Mouse (Mus musculus) embryonic facial prominence, embryonic 13.5 days (tissue): ENCODE measurements around the gene Lrg1. TPM values are rescaled to one million over a fixed set of nuclear protein-coding genes. Genes with fewer than 3 reads are reported as not detected.
"Not testable (repeated sequence)": the region's sequence is repeated elsewhere in the genome, so short reads cannot be mapped to it uniquely, and the experiment has no call there.

Experiments used
- ATAC-seq: fragments of 200-750 bp; cut with Nextera tagmentation; 2 replicates; pipeline ENCODE4 v1.8.0; 2017; ENCODE audit warnings: low read depth; ENCODE audit not compliant: insufficient number of reproducible peaks, insufficient read depth, low FRiP score, low TSS enrichment
- H3K27ac ChIP-seq: fragments of 300-500 bp; sonication (generic); 2 replicates; pipeline ENCODE4 v1.5.1; 2015; ENCODE audit warnings: moderate library complexity, mild to moderate bottlenecking, inconsistent platforms
- H3K27me3 ChIP-seq: fragments of 300-500 bp; sonication (generic); 2 replicates; pipeline ENCODE4 v1.6.1; 2015; ENCODE audit warnings: mild to moderate bottlenecking, inconsistent platforms
- H3K36me3 ChIP-seq: fragments of 300-500 bp; sonication (generic); 2 replicates; pipeline ENCODE4 v1.6.1; 2015; ENCODE audit warnings: mild to moderate bottlenecking, inconsistent platforms
- H3K4me1 ChIP-seq: fragments of 300-500 bp; sonication (generic); 2 replicates; pipeline ENCODE4 v1.6.1; 2015; ENCODE audit warnings: inconsistent platforms
- H3K4me2 ChIP-seq: fragments of 300-500 bp; sonication (generic); 2 replicates; pipeline ENCODE4 v1.6.1; 2015; ENCODE audit warnings: moderate library complexity, mild to moderate bottlenecking, inconsistent platforms
- H3K4me3 ChIP-seq: fragments of 300-500 bp; sonication (generic); 2 replicates; pipeline ENCODE4 v1.5.1; 2015; ENCODE audit warnings: mild to moderate bottlenecking, inconsistent platforms
- H3K9ac ChIP-seq: fragments of 300-500 bp; sonication (generic); 2 replicates; pipeline ENCODE4 v1.6.1; 2015; ENCODE audit warnings: mild to moderate bottlenecking, inconsistent platforms
- H3K9me3 ChIP-seq: fragments of 300-500 bp; sonication (generic); 2 replicates; pipeline ENCODE4 v1.6.1; 2016; ENCODE audit warnings: inconsistent platforms
- WGBS: fragments of 180-500 bp; shearing (Covaris S2); methylation state at CpG from one replicate; pipeline ENCODE4 v1.1.7; 2015; ENCODE audit warnings: mixed read lengths; 5-methylcytosine and 5-hydroxymethylcytosine counted together
- polyA plus RNA-seq: library from polyadenylated mRNA; unstranded; fragments of >200 nt; fragmentation: Nextera tagmentation; extraction: Ambion mirVana; gene quantifications from 2 replicates; pipeline ENCODE4 v1.2.1, GENCODE M21; 2015

Lrg1 gene
- polyA plus RNA-seq, 1 experiment from 2014 or later, result 0.24 TPM

DNA sequence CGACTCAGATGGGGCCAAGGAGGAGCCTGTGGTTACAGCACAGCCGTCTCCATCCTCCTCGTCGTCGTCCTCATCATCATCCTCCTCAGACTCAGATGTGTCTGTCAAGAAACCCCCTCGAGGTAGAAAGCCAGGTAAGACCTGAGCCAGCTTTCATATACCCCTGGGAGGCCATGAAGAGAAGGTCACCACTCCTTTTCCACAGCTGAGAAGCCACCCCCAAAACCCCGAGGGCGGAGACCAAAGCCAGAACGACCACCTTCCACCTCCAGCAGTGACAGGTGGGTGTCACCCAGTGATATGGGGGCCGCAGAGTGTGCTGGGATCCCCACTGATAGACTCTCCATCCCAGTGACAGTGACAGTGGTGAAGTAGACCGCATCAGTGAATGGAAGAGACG is 24.9 kb downstream of the Lrg1 start:
- H3K36me3 ChIP-seq, result peaks cover 88% of the 10 kb centered on the region
- H3K4me3 ChIP-seq, result no peak overlapping the region
- no peak overlapping the region for H3K27ac ChIP-seq
- no peak overlapping the region for H3K4me2 ChIP-seq
- H3K4me1 ChIP-seq, result no peaks in the 10 kb centered on the region
- H3K27me3 ChIP-seq, result no peaks in the 10 kb centered on the region
- H3K9me3 ChIP-seq, result no peaks in the 10 kb centered on the region
- no peak for ATAC-seq
- 87% methylated on average over 12 of the region's 12 CpGs for WGBS
- no peak overlapping the region for H3K9ac ChIP-seq

DNA sequence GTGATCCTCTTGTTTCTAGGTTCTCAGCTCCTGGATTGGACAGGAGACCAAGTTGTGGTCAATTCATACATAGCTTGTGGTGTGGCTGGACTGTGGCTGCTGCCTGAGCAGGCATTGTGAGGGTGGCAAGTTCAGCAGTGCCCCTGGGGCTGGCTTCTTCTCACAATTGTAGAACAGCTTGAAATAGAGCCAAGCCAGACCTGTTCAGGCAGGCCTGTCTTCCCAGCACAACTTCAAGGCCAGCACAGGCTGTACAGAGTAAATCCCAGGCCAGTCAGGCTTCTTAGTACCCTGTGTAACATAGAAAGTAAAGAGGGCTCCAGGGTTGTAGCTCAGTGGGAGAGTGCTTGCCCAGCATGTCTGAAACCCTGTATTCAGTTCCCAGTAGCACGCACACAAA is 29.0 kb downstream of the Lrg1 start:
- no peak; the same call in 1 of the 2 replicates for ATAC-seq
- peaks cover 81% of the 10 kb centered on the region for H3K36me3 ChIP-seq
- peak overlapping the region; percentile 34; the same call in 1 of the 2 replicates for H3K27ac ChIP-seq
- no peaks in the 10 kb centered on the region for H3K9me3 ChIP-seq
- H3K9ac ChIP-seq, result no peak overlapping the region
- H3K4me1 ChIP-seq, result no peaks in the 10 kb centered on the region
- WGBS, result 82% methylated on average over 1 of the region's 1 CpGs
- no peaks in the 10 kb centered on the region for H3K27me3 ChIP-seq
- H3K4me3 ChIP-seq, result no peak overlapping the region
- H3K4me2 ChIP-seq, result no peak overlapping the region

DNA sequence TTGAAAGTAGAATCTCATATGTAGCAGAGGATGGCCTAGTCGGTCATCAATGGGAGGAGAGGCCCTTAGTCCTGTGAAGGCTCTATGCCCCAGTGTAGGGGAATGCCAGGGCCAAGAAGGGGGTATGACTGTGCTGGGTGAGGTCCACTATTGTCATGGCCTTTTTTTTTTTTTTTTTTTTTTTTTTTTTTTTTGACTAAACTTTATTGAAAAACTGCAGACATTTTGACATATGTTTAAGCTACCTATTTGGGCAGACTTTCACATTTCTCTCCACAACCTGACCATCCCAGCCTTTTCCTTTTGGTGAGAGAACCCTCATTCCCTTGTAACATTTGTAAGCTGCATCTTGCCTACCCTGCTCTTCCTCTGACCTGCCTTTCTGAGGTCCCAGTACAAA is 29.5 kb downstream of the Lrg1 start:
- ATAC-seq, result no peak

DNA sequence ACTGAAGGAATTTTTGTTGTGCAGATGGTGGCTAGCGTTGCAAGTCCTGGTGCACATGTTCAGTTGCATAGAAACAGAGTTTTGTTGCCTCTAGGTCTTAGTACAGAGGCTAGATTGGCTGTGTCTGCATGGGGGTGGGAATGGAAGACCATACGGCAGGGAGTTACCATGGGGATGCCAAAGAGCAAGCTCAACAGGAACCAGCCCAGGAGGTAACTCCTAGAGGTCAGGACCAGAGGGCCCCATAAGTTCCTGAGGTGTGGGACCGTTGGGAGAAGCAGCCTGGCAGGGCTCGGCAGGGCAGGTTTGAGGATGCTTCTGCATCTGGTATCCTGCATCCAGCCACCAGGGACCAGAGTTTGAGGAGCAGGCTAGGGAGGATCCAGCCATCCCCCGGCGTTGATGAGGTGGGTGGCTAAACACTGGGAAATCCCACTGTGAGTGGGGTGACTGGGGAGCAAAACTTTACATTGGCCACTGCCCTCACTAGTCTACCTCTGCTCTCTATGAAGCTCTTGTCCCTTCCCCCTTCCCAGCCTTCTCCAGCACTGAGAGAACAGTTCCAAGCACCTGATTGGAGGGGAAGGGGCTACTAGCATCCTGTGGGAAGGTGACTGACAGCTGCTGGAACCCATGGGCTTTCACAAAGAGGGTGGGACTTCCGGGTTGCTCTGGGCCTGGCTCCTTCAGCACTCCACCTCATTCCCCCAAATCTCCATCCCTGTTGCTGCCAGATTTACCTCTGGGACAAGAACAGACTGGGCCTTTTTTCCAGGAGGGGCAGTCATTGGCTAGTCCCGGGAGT is 40.8 kb downstream of the Lrg1 start:
- peak; percentile 22; the same call in 1 of the 2 replicates for ATAC-seq
- Histone ChIP-seq H3K4me2 (peak overlapping the region; percentile 99), H3K4me1 (peaks cover 25% of the 10 kb centered on the region), H3K9ac (peak overlapping the region; percentile 85), H3K36me3 (peaks cover 35% of the 10 kb centered on the region), H3K4me3 (peak overlapping the region; percentile 84), H3K27ac (peak overlapping the region; percentile 62), H3K27me3 (no peaks in the 10 kb centered on the region), H3K9me3 (no peaks in the 10 kb centered on the region)
- WGBS, result 4% methylated on average over 8 of the region's 8 CpGs

More for the DNA sequence above, 29.5 kb downstream of the Lrg1 start:
- no peak overlapping the region for H3K4me3 ChIP-seq
- H3K9ac ChIP-seq, result no peak overlapping the region
- H3K27me3 ChIP-seq, result no peaks in the 10 kb centered on the region
- no peak overlapping the region for H3K4me2 ChIP-seq
- H3K4me1 ChIP-seq, result no peaks in the 10 kb centered on the region
- 76% methylated on average over 1 of the region's 1 CpGs for WGBS
- peaks cover 81% of the 10 kb centered on the region for H3K36me3 ChIP-seq
- H3K27ac ChIP-seq, result 0 out of 2 replicates have a peak overlapping the region, but pooled peaks have one; percentile 34
- H3K9me3 ChIP-seq, result no peaks in the 10 kb centered on the region

DNA sequence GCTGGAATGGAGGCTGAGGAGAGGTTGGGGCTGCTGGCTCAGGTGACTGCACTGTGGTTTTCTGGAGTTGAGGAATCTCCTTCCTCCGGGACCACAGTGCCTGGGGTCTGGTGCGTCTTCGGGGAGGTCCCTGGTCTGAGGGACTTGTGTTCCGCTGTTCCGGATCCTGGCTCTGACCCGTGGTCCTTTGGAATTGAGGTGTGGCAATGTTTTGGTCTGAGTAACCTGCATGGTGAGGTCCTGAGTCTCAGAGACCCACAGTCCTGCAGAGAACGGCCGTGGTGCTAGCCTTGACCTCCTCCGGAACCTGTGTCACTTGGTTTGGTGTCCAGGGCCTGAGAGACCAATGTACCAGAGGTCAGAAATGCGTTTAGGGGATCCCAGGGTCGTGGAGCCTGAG is 41.9 kb downstream of the Lrg1 start:
- no peak for ATAC-seq
- 2% methylated on average over 11 of the region's 11 CpGs for WGBS
- peak overlapping the region; percentile 99 for H3K4me2 ChIP-seq
- H3K4me3 ChIP-seq, result peak overlapping the region; percentile 84
- no peaks in the 10 kb centered on the region for H3K9me3 ChIP-seq
- H3K4me1 ChIP-seq, result peaks cover 30% of the 10 kb centered on the region
- no peaks in the 10 kb centered on the region for H3K27me3 ChIP-seq
- peak overlapping the region; percentile 78; the same call in 1 of the 2 replicates for H3K27ac ChIP-seq
- H3K9ac ChIP-seq, result peak overlapping the region; percentile 85
- H3K36me3 ChIP-seq, result peaks cover 24% of the 10 kb centered on the region

DNA sequence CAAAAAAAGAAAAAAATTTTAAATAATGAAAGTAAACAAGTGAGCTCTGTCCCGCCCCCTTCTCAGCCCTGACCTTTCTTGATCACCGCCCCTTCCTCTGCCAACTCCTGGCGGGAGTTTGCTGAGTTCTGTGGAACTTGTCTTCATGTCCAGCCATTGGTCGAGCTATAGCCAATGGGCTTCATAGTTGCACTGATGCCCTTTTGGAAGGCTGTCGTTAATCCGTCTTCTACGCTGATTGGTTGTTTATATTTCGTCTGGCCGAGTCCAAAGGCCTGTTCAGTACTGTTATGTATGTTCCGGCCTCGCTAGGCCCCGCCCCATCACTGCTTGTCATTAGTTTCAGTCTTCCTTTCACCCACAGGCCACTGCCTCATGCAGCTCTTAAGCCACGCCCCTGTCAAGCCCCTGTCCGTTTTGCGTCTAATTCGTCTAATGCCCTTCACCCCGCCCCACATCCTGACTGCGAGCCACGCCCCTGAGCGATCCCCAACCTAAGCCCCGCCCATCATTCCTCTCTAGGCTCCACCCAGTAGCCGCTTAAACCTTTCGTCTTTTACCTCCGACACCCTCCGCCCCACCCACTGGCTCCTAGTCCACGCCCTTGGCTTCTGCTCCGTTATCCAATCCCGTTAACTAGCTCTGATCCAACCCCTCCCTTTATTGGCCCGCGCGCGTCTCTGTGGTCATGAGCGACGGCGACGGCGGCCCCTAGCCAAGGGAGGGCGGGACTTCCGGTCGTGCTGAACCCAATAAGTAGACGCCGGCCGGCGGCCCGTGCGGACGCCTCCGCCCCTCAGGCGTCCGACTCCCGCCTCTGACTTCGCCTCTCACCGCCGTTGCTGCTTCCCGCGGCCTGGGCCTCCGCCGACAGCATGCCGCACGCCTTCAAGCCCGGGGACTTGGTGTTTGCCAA is 42.7 kb downstream of the Lrg1 start, which contains the start of gene Hdgfl2:
Hdgfl2 (plus strand) TSS at position 755 of the 916 bp plus-strand sequence.
- under 1% methylated on average over 61 of the region's 61 CpGs for WGBS
- Histone ChIP-seq H3K9ac (peak within 1 kb of the TSS; percentile 85), H3K4me2 (peak within 1 kb of the TSS; percentile 99), H3K36me3 (peaks cover 20% of the 10 kb centered on the region), H3K4me1 (peaks cover 33% of the 10 kb centered on the region), H3K27me3 (no peaks in the 10 kb centered on the region), H3K27ac (peak within 1 kb of the TSS; percentile 78; the same call in 1 of the 2 replicates), H3K4me3 (peak within 1 kb of the TSS; percentile 84), H3K9me3 (no peaks in the 10 kb centered on the region)
- peak; percentile 91 for ATAC-seq

DNA sequence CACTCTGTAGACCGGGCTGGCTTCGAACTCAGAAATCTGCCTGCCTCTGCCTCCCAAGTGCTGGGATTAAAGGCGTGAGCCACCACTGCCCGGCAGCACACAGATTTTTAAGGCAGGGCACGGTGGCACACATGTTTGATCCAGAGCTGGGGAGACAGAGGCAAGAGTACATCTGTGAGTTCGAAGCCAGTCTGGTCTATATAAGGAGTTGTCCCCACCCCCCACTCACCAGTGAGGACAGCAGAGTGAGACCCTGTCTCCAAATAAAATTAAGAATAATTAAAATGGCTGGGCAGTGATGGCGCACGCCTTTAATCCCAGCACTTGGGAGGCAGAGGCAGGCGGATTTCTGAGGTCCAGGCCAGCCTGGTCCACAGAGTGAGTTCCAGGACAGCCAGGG is 43.4 kb downstream of the Lrg1 start:
- WGBS, result 65% methylated on average over 9 of the region's 9 CpGs
- not testable (repeated sequence) for H3K27ac ChIP-seq, H3K27me3 ChIP-seq, ATAC-seq, H3K9ac ChIP-seq, H3K9me3 ChIP-seq
- Histone ChIP-seq H3K4me1 (peaks cover 41% of the 10 kb centered on the region), H3K4me2 (peak overlapping the region; percentile 48), H3K36me3 (peaks cover 14% of the 10 kb centered on the region; the same call in 1 of the 2 replicates), H3K4me3 (peak overlapping the region; percentile 84)

DNA sequence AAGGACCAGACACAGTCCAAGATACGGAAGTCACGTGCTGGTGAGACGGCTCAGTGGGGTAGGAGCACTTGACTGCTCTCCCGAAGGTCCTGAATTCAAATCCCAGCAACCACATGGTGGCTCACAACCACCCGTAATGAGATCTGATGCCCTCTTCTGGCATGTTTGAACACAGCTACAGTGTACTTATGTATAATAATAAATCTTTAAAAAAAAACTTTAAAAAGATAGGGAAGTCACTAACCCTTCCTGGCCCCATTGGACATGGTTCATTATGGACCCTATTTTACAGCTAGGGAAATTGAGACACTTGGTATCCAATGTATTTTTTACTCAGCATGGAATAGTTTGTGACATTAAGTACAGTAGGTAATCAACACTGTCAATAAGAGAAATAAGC is 44.3 kb downstream of the Lrg1 start:
- Histone ChIP-seq H3K27me3 (no peaks in the 10 kb centered on the region), H3K27ac (no peak overlapping the region), H3K4me3 (no peak overlapping the region), H3K9me3 (no peaks in the 10 kb centered on the region), H3K36me3 (peaks cover 13% of the 10 kb centered on the region), H3K9ac (no peak overlapping the region), H3K4me1 (peaks cover 48% of the 10 kb centered on the region), H3K4me2 (no peak overlapping the region)
- no peak for ATAC-seq
- WGBS, result 93% methylated on average over 5 of the region's 5 CpGs

DNA sequence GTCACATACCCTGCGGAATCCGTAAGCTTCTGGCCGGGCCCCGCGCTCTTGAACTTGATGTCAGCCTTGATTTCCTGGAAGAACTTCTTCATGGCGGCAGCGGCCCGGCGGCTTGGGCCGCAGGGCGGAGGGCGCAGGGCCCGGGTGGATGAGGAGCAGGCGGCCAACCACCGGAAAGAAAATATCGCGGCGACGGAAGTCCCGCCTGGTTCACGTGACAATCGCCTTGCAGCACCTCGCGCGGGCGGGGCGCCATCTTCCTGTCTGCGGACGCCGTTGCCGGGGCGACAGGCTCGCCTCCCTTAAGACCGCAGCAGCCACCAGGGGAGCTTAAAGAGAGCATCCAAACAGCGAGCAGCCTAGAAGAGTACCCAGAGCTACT is 47.0 kb downstream of the Lrg1 start, which contains the start of gene Ubxn6:
Ubxn6 (minus strand) TSS at position 202 of the 382 bp plus-strand sequence.
- Histone ChIP-seq H3K36me3 (peaks cover 33% of the 10 kb centered on the region), H3K4me3 (peak within 1 kb of the TSS; percentile 63), H3K9ac (peak within 1 kb of the TSS; percentile 75), H3K4me2 (peak within 1 kb of the TSS; percentile 69), H3K9me3 (no peaks in the 10 kb centered on the region), H3K27ac (peak within 1 kb of the TSS; percentile 90), H3K27me3 (no peaks in the 10 kb centered on the region), H3K4me1 (peaks cover 25% of the 10 kb centered on the region)
- peak; percentile 54 for ATAC-seq
- under 1% methylated on average over 35 of the region's 35 CpGs for WGBS

DNA sequence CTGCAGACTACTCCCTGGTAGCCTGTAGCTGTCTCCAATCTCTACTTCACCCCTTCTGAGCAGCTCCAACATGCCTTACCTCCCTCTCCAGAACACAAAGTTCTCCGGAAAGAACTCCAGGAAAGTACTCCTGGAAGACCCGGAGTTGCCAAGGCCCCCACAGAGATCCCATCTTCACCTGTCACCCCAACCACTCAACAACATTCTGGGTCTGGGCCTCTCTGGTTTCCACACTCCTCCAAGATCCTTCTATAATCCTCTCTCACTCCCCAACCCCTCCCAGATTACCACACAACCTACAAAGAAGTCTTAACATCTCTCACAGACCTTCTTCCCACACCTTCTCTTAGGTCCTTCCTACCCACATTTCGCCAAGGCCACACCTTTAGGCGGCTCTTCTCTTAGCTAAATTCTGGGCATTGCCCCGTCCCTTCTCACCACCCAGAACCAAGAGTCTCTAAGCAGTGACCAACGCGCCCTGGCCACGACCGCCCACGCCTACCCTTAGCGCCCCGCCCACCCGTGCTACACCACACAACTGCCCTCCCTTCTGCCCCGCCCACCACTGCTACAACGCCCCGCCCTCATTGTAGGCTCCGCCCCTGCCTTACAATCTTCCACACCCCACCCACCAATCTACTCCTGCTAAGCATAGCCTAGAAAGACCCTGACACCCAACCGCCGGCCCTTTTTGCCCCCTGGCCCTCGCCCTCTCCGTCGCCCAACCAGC is 47.5 kb downstream of the Lrg1 start:
- WGBS, result 9% methylated on average over 22 of the region's 22 CpGs
- peak; percentile 4; the same call in 1 of the 2 replicates for ATAC-seq

DNA sequence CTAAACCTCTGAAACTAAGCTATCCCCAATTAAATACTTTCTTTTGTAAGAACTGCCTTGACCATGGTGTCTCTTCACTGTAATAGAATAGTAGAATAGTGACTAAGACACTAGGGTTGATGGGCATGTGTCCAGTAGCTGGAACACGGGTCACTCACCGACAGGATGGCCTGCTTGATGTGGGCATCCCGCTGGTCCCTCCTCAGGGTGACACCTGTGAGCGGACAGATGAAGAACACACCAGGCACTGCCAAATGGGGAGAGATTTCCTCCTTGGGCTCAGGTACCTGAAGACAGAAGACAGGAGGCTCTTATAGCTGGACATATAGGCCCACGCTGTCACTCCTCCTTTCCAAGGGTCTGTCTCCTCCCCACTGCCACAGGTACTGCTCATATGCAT is 49.6 kb downstream of the Lrg1 start:
- Histone ChIP-seq H3K36me3 (peaks cover 59% of the 10 kb centered on the region), H3K27ac (no peak overlapping the region), H3K9me3 (no peaks in the 10 kb centered on the region), H3K4me1 (peaks cover 25% of the 10 kb centered on the region), H3K27me3 (no peaks in the 10 kb centered on the region), H3K4me3 (no peak overlapping the region), H3K9ac (peak overlapping the region; percentile 53; the same call in 1 of the 2 replicates), H3K4me2 (no peak overlapping the region)
- ATAC-seq, result no peak
- 88% methylated on average over 5 of the region's 5 CpGs for WGBS

More for the DNA sequence above, 47.5 kb downstream of the Lrg1 start:
- H3K4me3 ChIP-seq, result peak overlapping the region; percentile 63
- H3K27ac ChIP-seq, result peak overlapping the region; percentile 90
- no peaks in the 10 kb centered on the region for H3K9me3 ChIP-seq
- peaks cover 39% of the 10 kb centered on the region for H3K36me3 ChIP-seq
- peaks cover 25% of the 10 kb centered on the region for H3K4me1 ChIP-seq
- no peaks in the 10 kb centered on the region for H3K27me3 ChIP-seq
- peak overlapping the region; percentile 75 for H3K9ac ChIP-seq
- H3K4me2 ChIP-seq, result peak overlapping the region; percentile 69
